Mouse (Mus musculus): Measurements from ENCODE around the gene Ip6k2.

Gene Ip6k2

GRCm38 (mm10) chr9:108782836-108783547 is 604 bp upstream of the Ip6k2 start:
- no peak for DNase-seq (ENCODE audit: low spot score in 2 of 2)

GRCm38 (mm10) chr9:108785416-108785815 is 1.8 kb downstream of the Ip6k2 start:
- no peak for DNase-seq (ENCODE audit: low spot score in 2 of 2)

- DNase-seq (ENCODE audit: low spot score in 2 of 2): no peak
These were observed 2.9 kb downstream of the Ip6k2 start for GRCm38 (mm10) chr9:108786494-108786893.

DNA sequence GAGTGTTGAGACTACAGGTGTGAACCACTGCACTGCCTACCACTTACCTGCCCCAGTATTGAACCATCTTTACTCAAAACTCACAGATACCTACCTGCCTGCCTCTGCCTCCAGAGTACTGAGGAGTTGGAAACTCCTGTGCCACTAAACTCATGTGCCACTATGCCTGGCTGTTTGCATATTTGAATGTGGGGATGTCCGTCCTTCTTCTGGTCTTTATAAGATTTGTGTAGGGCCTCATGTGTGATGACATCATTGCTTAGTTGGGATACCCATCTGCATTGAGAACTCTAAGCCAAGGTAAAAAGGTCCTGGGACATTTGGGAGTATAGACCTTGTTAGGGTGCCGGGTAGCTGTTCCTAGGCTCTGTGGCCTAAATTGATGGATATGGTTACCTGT is 3.5 kb downstream of the Ip6k2 start:
- DNase-seq (ENCODE audit: low spot score in 2 of 2): no peak

GRCm38 (mm10) chr9:108788713-108789112 is 5.1 kb downstream of the Ip6k2 start:
- no peak for DNase-seq (ENCODE audit: low spot score in 2 of 2)

DNA sequence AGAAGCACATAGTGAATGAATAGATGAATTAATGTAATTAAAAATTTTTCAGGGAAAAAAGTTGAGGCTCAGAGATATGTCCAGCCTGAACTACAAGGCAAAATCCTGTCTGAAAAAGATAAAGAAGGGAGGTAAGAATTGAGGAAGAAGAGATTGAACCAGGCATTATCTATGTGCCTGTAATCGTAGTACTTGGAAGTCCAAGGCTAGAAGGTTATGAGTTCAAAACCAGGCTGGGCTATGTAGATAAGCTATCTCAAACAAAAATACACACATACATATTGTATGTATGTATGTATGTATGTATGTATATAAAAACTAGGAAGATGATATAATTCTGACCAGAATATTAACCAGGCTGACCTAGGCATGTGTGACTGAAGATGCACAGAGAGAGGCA is 8.7 kb downstream of the Ip6k2 start:
- no peak for DNase-seq (ENCODE audit: low spot score in 2 of 2)

- DNase-seq (ENCODE audit: low spot score in 2 of 2): no peak
These were observed 9.1 kb downstream of the Ip6k2 start for GRCm38 (mm10) chr9:108792730-108793129.

DNA sequence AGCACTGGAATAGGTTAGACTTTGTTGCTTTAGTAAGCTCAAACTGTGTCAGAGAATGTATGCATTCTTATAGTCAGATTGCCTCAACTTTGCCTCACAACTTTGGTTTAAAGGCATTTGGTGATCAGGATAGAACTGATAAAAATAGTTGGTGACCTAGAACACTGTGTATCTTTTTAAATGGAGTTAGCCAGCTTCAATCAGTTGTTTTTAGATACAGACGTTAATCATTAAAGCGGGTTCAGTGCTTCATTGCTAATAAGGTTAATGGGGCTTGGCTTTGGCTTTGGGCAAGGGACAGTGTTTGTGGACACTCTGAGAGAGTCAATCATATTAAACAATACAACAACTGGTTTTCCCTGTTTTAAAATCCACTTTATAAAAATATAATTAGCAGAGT is 11.7 kb downstream of the Ip6k2 start:
- no peak for DNase-seq (ENCODE audit: low spot score in 2 of 2)

DNA sequence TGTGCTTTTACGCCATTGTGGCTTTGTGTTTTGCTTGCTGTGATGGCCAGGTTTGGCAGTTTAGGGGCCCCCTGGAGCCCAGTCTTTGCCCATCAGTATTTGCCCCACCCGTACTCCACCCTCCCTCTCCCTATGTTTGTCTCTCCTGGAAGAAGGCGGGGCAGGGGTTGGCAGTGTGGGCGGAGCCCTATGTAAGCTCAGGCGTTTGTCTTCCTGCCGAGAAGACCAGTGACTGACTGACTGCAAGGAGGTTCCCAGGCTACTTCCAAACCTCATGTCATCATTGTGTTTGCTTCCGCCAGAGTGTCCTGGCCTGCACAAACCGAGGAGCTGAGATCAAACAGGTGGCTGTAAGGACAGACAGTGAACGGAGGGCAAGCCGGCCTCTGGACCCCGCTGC is 12.2 kb downstream of the Ip6k2 start:
- no peak for DNase-seq (ENCODE audit: low spot score in 2 of 2)

DNA sequence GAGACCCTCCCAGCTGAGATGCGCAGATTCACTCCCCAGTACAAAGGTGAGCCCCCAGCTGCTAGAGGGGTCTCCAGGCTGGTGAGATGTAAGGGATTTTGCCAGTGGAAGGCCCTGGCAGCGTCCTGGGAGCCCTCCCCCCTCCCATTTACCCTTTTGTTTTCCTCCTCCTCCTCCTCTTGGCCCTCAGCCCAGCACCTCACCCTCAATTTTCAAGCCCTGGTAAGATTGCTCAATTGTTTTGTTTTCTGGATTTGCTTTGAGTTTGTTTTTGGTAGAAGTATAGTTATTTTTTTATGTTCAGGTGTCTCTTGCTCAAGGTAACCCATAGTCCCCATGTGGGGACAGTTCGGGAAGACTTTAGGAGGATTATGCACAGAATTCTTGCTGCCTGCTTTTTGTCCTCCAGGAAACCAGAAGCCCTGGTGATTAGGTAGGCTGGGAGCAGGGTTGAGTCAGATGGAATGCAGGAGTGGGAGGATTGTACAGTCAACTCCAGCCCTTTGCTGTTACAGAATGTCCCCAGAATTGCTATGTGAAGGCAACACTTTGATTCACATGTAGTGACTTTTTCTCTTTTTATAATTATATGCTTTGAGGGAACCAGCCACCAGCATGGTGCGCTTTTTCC is 12.9 kb downstream of the Ip6k2 start:
- DNase-seq (ENCODE audit: low spot score in 2 of 2): no peak

DNA sequence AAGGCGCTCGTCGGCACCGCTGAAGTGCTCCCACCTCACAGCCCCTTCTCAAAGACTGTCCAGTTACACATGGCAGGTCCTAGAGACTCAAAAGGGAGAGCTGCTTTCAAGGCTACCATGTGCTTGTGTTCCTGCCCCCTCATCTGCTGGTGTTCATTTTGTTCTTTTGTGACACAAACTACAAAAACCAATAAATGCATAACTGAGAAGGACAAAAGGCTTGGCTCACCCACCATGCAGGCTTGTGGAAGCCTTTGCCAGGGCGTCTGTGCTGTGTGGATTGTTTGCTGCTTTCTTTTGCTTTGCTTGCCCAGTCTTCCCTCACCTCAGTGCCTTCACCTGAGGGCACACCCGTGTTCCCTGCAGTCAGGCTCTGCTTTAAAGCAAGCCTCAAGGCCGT is 13.9 kb downstream of the Ip6k2 start:
- no peak for DNase-seq (ENCODE audit: low spot score in 2 of 2)

GRCm38 (mm10) chr9:108798508-108799075 is 15.0 kb downstream of the Ip6k2 start:
- no peak for DNase-seq (ENCODE audit: low spot score in 2 of 2)

GRCm38 (mm10) chr9:108799564-108799963 is 16.0 kb downstream of the Ip6k2 start:
- no peak for DNase-seq (ENCODE audit: low spot score in 2 of 2)

- no peak for DNase-seq (ENCODE audit: low spot score in 2 of 2)
These were observed 22.2 kb downstream of the Ip6k2 start for GRCm38 (mm10) chr9:108805768-108806167.

GRCm38 (mm10) chr9:108806379-108806778 is 22.8 kb downstream of the Ip6k2 start:
- DNase-seq (ENCODE audit: low spot score in 2 of 2): no peak

DNA sequence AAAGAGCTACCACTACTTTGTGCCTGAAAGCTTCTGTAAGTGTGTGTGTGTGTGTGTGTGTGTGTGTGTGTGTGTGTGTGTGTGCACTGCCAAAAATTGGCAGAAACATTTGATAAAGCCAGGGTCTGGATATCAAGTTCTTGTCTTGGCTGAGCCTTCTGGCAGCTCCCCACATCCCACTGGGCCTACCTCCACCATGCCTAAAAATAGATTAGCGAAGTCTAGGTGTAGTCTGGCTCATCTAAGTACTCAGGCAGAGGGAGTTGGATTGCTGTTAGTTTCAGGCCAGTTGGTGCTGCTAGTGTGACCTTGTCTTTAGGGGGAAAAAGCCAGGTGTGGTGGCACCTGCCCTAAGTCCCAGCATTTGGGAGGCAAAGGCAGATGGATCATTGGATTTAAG is 23.2 kb downstream of the Ip6k2 start:
- DNase-seq (ENCODE audit: low spot score in 2 of 2): no peak

DNA sequence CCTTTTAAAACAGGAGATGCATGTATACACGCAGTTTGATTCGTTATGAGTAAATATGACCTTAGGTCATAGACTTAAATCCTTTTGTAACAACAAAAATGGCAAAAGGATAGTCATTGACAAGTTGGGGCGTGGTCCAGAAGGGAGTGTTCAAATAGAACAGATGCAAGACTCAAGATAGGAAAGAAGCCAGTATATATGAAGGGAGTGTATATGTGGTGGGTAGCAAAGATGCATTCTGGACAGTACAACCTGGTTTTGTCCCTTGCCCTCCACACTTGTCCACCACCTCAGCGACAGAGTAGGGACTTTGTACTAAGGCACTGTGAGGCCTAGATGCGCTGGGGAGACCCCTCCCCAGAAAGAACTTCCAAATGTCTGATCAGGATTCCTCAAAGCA is 24.1 kb downstream of the Ip6k2 start:
- no peak for DNase-seq (ENCODE audit: low spot score in 2 of 2)

DNA sequence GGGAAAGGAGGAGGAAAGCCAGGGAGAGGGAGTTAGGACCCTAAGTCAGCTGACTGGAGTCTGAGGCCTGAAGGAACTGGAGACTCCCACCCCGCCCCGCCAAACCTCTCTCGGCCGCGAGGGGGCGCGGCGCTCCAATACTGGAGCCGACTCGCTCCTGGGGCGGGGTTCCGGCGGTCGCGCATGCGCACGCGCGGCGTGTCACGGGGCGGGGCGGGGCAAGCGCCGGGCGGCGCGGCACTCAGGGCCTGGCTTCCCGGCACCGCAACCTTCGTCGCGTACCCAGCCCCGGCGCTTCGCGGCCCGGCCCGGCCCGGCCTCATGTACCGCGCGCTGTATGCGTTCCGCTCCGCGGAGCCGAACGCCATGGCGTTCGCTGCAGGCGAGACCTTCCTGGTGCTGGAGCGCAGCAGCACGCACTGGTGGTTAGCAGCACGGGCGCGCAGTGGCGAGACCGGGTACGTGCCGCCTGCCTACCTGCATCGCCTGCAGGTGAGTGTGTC is 24.6 kb downstream of the Ip6k2 start, which contains the start of gene Nckipsd:
Gene Nckipsd (plus strand): TSS at position 206 of the 503 bp plus-strand sequence.
- peak; percentile 83 to 94 for DNase-seq (ENCODE audit: low spot score in 2 of 2)

- DNase-seq (ENCODE audit: low spot score in 2 of 2): no peak
These were observed 25.6 kb downstream of the Ip6k2 start for GRCm38 (mm10) chr9:108809188-108809587.

GRCm38 (mm10) chr9:108809723-108810122 is 26.1 kb downstream of the Ip6k2 start:
- no peak for DNase-seq (ENCODE audit: low spot score in 2 of 2)

- no peak for DNase-seq (ENCODE audit: low spot score in 2 of 2)
These were observed 26.9 kb downstream of the Ip6k2 start for GRCm38 (mm10) chr9:108810516-108810915.

- DNase-seq (ENCODE audit: low spot score in 2 of 2): no peak
These were observed 32.0 kb downstream of the Ip6k2 start for GRCm38 (mm10) chr9:108815557-108815956.

GRCm38 (mm10) chr9:108819495-108819894 is 35.9 kb downstream of the Ip6k2 start:
- peak in 1 of 2 experiments; percentile 58 for DNase-seq (ENCODE audit: low spot score in 2 of 2)

Measured in frontal cortex, postnatal 14 days (tissue).